Mouse (Mus musculus) midbrain, embryonic 15.5 days (tissue): ENCODE data around the gene Ttll11. TPM values are rescaled to one million over a fixed set of nuclear protein-coding genes. Genes with fewer than 3 reads are reported as not detected.

Source experiments
- ATAC-seq: fragments of 200-750 bp; cut with Nextera tagmentation; replicated peaks from 2 replicates; pipeline ENCODE4 v1.8.0; 2017; ENCODE audit warnings: moderate TSS enrichment
- H3K27ac ChIP-seq: fragments of 300-500 bp; sonication (generic); 2 replicates; pipeline ENCODE4 v1.5.1; 2015; ENCODE audit warnings: mild to moderate bottlenecking, inconsistent platforms
- H3K27me3 ChIP-seq: fragments of 300-500 bp; sonication (generic); replicated peaks from 2 replicates; pipeline ENCODE4 v1.6.1; 2015; ENCODE audit warnings: inconsistent platforms
- H3K36me3 ChIP-seq: fragments of 300-500 bp; sonication (generic); replicated peaks from 2 replicates; pipeline ENCODE4 v1.6.1; 2015; ENCODE audit warnings: inconsistent platforms
- H3K4me1 ChIP-seq: fragments of 300-500 bp; sonication (generic); 2 replicates; pipeline ENCODE4 v1.6.1; 2015; ENCODE audit warnings: inconsistent platforms
- H3K4me2 ChIP-seq: fragments of 300-500 bp; sonication (generic); 2 replicates; pipeline ENCODE4 v1.6.1; 2015; ENCODE audit warnings: inconsistent platforms, mild to moderate bottlenecking, moderate library complexity
- H3K4me3 ChIP-seq: fragments of 300-500 bp; sonication (generic); 2 replicates; pipeline ENCODE4 v1.5.1; 2015; ENCODE audit warnings: mild to moderate bottlenecking, inconsistent platforms
- H3K9ac ChIP-seq: fragments of 300-500 bp; sonication (generic); 2 replicates; pipeline ENCODE4 v1.6.1; 2015; ENCODE audit warnings: mild to moderate bottlenecking, inconsistent platforms
- H3K9me3 ChIP-seq: fragments of 300-500 bp; sonication (generic); 2 replicates; pipeline ENCODE4 v1.6.1; 2016; ENCODE audit warnings: inconsistent platforms
- WGBS: fragments of 180-500 bp; shearing (Covaris S2); methylation state at CpG from one replicate; pipeline ENCODE4 v1.1.7; 2015; ENCODE audit warnings: mixed read lengths; 5-methylcytosine and 5-hydroxymethylcytosine counted together
- polyA plus RNA-seq: library from polyadenylated mRNA; unstranded; fragments of >200 nt; fragmentation: Nextera tagmentation; extraction: Ambion mirVana; gene quantifications from 2 replicates; pipeline ENCODE4 v1.2.1, GENCODE M21; 2015

Gene Ttll11
- polyA plus RNA-seq, 1 experiment from 2014 or later = 5.4 TPM

GRCm38 (mm10) chr2:35718662-35719061 lies 261.1 kb downstream of the Ttll11 start:
- no peak overlapping the region for H3K27ac ChIP-seq
- H3K4me2 ChIP-seq = no peak overlapping the region
- H3K27me3 ChIP-seq = no peaks in the 10 kb centered on the region
- no peaks in the 10 kb centered on the region for H3K9me3 ChIP-seq
- no peak overlapping the region for H3K4me3 ChIP-seq
- no peak overlapping the region for H3K9ac ChIP-seq
- peaks cover 56% of the 10 kb centered on the region for H3K36me3 ChIP-seq
- no peak for ATAC-seq
- 94% methylated on average over 9 of the region's 9 CpGs for WGBS
- H3K4me1 ChIP-seq = peaks cover 4% of the 10 kb centered on the region; the same call in 1 of the 2 replicates

GRCm38 (mm10) chr2:35718003-35718500 lies 261.7 kb downstream of the Ttll11 start:
- Histone ChIP-seq H3K36me3 (peaks cover 52% of the 10 kb centered on the region), H3K27me3 (no peaks in the 10 kb centered on the region), H3K9ac (no peak overlapping the region), H3K27ac (no peak overlapping the region), H3K4me1 (peaks cover 4% of the 10 kb centered on the region; the same call in 1 of the 2 replicates), H3K9me3 (no peaks in the 10 kb centered on the region), H3K4me3 (no peak overlapping the region), H3K4me2 (no peak overlapping the region)
- 89% methylated on average over 5 of the region's 5 CpGs for WGBS
- ATAC-seq = no peak

- Histone ChIP-seq H3K9me3 (no peaks in the 10 kb centered on the region), H3K4me1 (peaks cover 4% of the 10 kb centered on the region; the same call in 1 of the 2 replicates), H3K27me3 (no peaks in the 10 kb centered on the region), H3K27ac (no peak overlapping the region), H3K9ac (no peak overlapping the region), H3K4me3 (no peak overlapping the region), H3K4me2 (no peak overlapping the region), H3K36me3 (peaks cover 43% of the 10 kb centered on the region)
- 78% methylated on average over 1 of the region's 1 CpGs for WGBS
- ATAC-seq = no peak
Measured at GRCm38 (mm10) chr2:35716175-35716574, 263.5 kb downstream of the Ttll11 start.

- Histone ChIP-seq H3K27me3 (no peaks in the 10 kb centered on the region), H3K36me3 (peaks cover 39% of the 10 kb centered on the region), H3K4me3 (no peak overlapping the region), H3K4me1 (peaks cover 4% of the 10 kb centered on the region; the same call in 1 of the 2 replicates), H3K9me3 (no peaks in the 10 kb centered on the region), H3K27ac (0 out of 2 replicates have a peak overlapping the region, but pooled peaks have one; percentile 13), H3K9ac (no peak overlapping the region), H3K4me2 (no peak overlapping the region)
- ATAC-seq = no peak
- WGBS = 87% methylated on average over 3 of the region's 3 CpGs
Measured at GRCm38 (mm10) chr2:35715485-35715884, 264.2 kb downstream of the Ttll11 start.

GRCm38 (mm10) chr2:35714742-35715167 lies 265.0 kb downstream of the Ttll11 start:
- H3K4me2 ChIP-seq = no peak overlapping the region
- ATAC-seq = no peak
- no peak overlapping the region for H3K27ac ChIP-seq
- H3K9me3 ChIP-seq = no peaks in the 10 kb centered on the region
- H3K4me3 ChIP-seq = no peak overlapping the region
- H3K4me1 ChIP-seq = peaks cover 4% of the 10 kb centered on the region; the same call in 1 of the 2 replicates
- 54% methylated on average over 8 of the region's 8 CpGs for WGBS
- H3K9ac ChIP-seq = no peak overlapping the region
- H3K36me3 ChIP-seq = peaks cover 36% of the 10 kb centered on the region
- H3K27me3 ChIP-seq = no peaks in the 10 kb centered on the region

- H3K27me3 ChIP-seq = no peaks in the 10 kb centered on the region
- H3K27ac ChIP-seq = no peak overlapping the region
- no peak overlapping the region for H3K9ac ChIP-seq
- ATAC-seq = no peak
- peaks cover 4% of the 10 kb centered on the region; the same call in 1 of the 2 replicates for H3K4me1 ChIP-seq
- 95% methylated on average over 7 of the region's 7 CpGs for WGBS
- no peak overlapping the region for H3K4me2 ChIP-seq
- no peak overlapping the region for H3K4me3 ChIP-seq
- peaks cover 32% of the 10 kb centered on the region for H3K36me3 ChIP-seq
- H3K9me3 ChIP-seq = no peaks in the 10 kb centered on the region
Measured at GRCm38 (mm10) chr2:35713460-35713859, 266.3 kb downstream of the Ttll11 start.

- no peak for ATAC-seq
- WGBS = 92% methylated on average over 5 of the region's 5 CpGs
- no peaks in the 10 kb centered on the region for H3K9me3 ChIP-seq
- H3K4me1 ChIP-seq = peaks cover 4% of the 10 kb centered on the region; the same call in 1 of the 2 replicates
- H3K9ac ChIP-seq = no peak overlapping the region
- H3K27me3 ChIP-seq = no peaks in the 10 kb centered on the region
- H3K36me3 ChIP-seq = peaks cover 26% of the 10 kb centered on the region
- H3K4me3 ChIP-seq = no peak overlapping the region
- H3K4me2 ChIP-seq = no peak overlapping the region
- no peak overlapping the region for H3K27ac ChIP-seq
Measured at GRCm38 (mm10) chr2:35712611-35713010, 267.1 kb downstream of the Ttll11 start.

GRCm38 (mm10) chr2:35703241-35703640 lies 276.5 kb downstream of the Ttll11 start:
- Histone ChIP-seq H3K9ac (no peak overlapping the region), H3K4me1 (peaks cover 27% of the 10 kb centered on the region), H3K4me3 (no peak overlapping the region), H3K36me3 (0 out of 2 replicates have a peak, but pooled peaks cover 6% of the 10 kb centered on the region), H3K27ac (no peak overlapping the region), H3K9me3 (no peaks in the 10 kb centered on the region), H3K4me2 (no peak overlapping the region), H3K27me3 (no peaks in the 10 kb centered on the region)
- WGBS = 89% methylated on average over 3 of the region's 3 CpGs
- no peak for ATAC-seq

GRCm38 (mm10) chr2:35702608-35703007 lies 277.1 kb downstream of the Ttll11 start:
- Histone ChIP-seq H3K9me3 (no peaks in the 10 kb centered on the region), H3K4me3 (no peak overlapping the region), H3K9ac (no peak overlapping the region), H3K27me3 (no peaks in the 10 kb centered on the region), H3K36me3 (0 out of 2 replicates have a peak, but pooled peaks cover 6% of the 10 kb centered on the region), H3K27ac (peak overlapping the region; percentile 13; the same call in 1 of the 2 replicates), H3K4me2 (no peak overlapping the region), H3K4me1 (peaks cover 27% of the 10 kb centered on the region)
- WGBS = 48% methylated on average over 6 of the region's 6 CpGs
- ATAC-seq = no peak

GRCm38 (mm10) chr2:35702001-35702400 lies 277.7 kb downstream of the Ttll11 start:
- no peaks in the 10 kb centered on the region for H3K9me3 ChIP-seq
- H3K27me3 ChIP-seq = no peaks in the 10 kb centered on the region
- H3K27ac ChIP-seq = no peak overlapping the region
- H3K9ac ChIP-seq = no peak overlapping the region
- ATAC-seq = no peak
- H3K4me3 ChIP-seq = no peak overlapping the region
- 0 out of 2 replicates have a peak, but pooled peaks cover 6% of the 10 kb centered on the region for H3K36me3 ChIP-seq
- H3K4me2 ChIP-seq = no peak overlapping the region
- H3K4me1 ChIP-seq = peaks cover 31% of the 10 kb centered on the region
- 95% methylated on average over 7 of the region's 7 CpGs for WGBS

Other genes starting within 250 kb of the Ttll11 start
- gene Ndufa8, start 69.5 kb upstream of the Ttll11 start, polyA plus RNA-seq = 290 and 315 TPM in 2 replicates
- 2.0 and 3.7 TPM in 2 replicates for gene Morn5, start 69.5 kb upstream of the Ttll11 start, polyA plus RNA-seq
- 4.5 and 5.2 TPM in 2 replicates for gene Lhx6, start 125.5 kb upstream of the Ttll11 start, polyA plus RNA-seq
- 23.1 and 24.1 TPM in 2 replicates for gene Mrrf, start 156.5 kb upstream of the Ttll11 start, polyA plus RNA-seq
- gene Rbm18, start 156.9 kb upstream of the Ttll11 start, polyA plus RNA-seq = 146 and 147 TPM in 2 replicates